Mouse (Mus musculus) stomach, embryonic 14.5 days (tissue): ENCODE results near the gene Stard3. TPM values are rescaled to one million over a fixed set of nuclear protein-coding genes. Genes with fewer than 3 reads are reported as not detected.
A peak's percentile ranks its signal among the peaks of the same experiment; 100 is the strongest.

ENCODE experiments used
- ATAC-seq: fragments of 200-750 bp; cut with Nextera tagmentation; 2 replicates; pipeline ENCODE4 v1.8.0; 2017; ENCODE audit warnings: low read depth, moderate TSS enrichment; ENCODE audit not compliant: insufficient number of reproducible peaks, insufficient read depth, low FRiP score
- H3K27ac ChIP-seq: fragments of 300-500 bp; sonication (generic); 2 replicates; pipeline ENCODE4 v1.5.1; 2014; ENCODE audit warnings: mild to moderate bottlenecking, low read length, moderate library complexity, mixed read lengths
- H3K27me3 ChIP-seq: fragments of 300-500 bp; sonication (generic); 2 replicates; pipeline ENCODE4 v1.6.1; 2014; ENCODE audit warnings: low read length, control low read depth, mixed read lengths; ENCODE audit not compliant: control insufficient read depth, insufficient read depth
- H3K36me3 ChIP-seq: fragments of 300-500 bp; sonication (generic); 2 replicates; pipeline ENCODE4 v1.6.1; 2014; ENCODE audit warnings: mild to moderate bottlenecking, control low read depth, low read length, moderate library complexity, mixed read lengths; ENCODE audit not compliant: control insufficient read depth, insufficient read depth
- H3K4me1 ChIP-seq: fragments of 300-500 bp; sonication (generic); 2 replicates; pipeline ENCODE4 v1.6.1; 2014; ENCODE audit warnings: low read length, control low read depth, mixed read lengths; ENCODE audit not compliant: control insufficient read depth, insufficient read depth
- H3K4me2 ChIP-seq: fragments of 300-500 bp; sonication (generic); replicated peaks from 2 replicates; pipeline ENCODE4 v1.6.1; 2014; ENCODE audit warnings: low read depth, low read length, control low read depth
- H3K4me3 ChIP-seq: fragments of 300-500 bp; sonication (generic); 2 replicates; pipeline ENCODE4 v1.5.1; 2014; ENCODE audit warnings: low read depth, low read length, control low read depth
- H3K9ac ChIP-seq: fragments of 300-500 bp; sonication (generic); replicated peaks from 2 replicates; pipeline ENCODE4 v1.6.1; 2014; ENCODE audit warnings: low read depth, mild to moderate bottlenecking, control low read depth, low read length, moderate library complexity, mixed read lengths
- H3K9me3 ChIP-seq: fragments of 300-500 bp; sonication (generic); 2 replicates; pipeline ENCODE4 v1.6.1; 2016; ENCODE audit warnings: low read depth, low read length, control low read depth; ENCODE audit not compliant: control insufficient read depth
- WGBS: fragments of 180-500 bp; shearing (Covaris S2); extraction: QIAGEN DNeasy Blood & Tissue Kit; methylation state at CpG from one replicate; pipeline ENCODE4 v1.1.7; 2014; 5-methylcytosine and 5-hydroxymethylcytosine counted together
- polyA plus RNA-seq: library from polyadenylated mRNA; unstranded; fragments of >200 nt; fragmentation: Nextera tagmentation; extraction: Ambion mirVana; gene quantifications from 2 replicates; pipeline ENCODE4 v1.2.1, GENCODE M21; 2014

Gene Stard3
- polyA plus RNA-seq, 1 experiment from 2014 or later = 43.7 TPM

GRCm38 (mm10) chr11:98412797-98413301 lies 54.7 kb downstream of the Stard3 start:
- Histone ChIP-seq H3K4me2 (peak overlapping the region; percentile 68), H3K36me3 (no peaks in the 10 kb centered on the region), H3K4me3 (peak overlapping the region; percentile 90), H3K9me3 (no peaks in the 10 kb centered on the region), H3K9ac (peak overlapping the region; percentile 95), H3K27me3 (no peaks in the 10 kb centered on the region), H3K27ac (peak overlapping the region; percentile 96), H3K4me1 (peaks cover 38% of the 10 kb centered on the region)
- WGBS = under 1% methylated on average over 40 of the region's 40 CpGs
- peak; percentile 43; the same call in 1 of the 2 replicates for ATAC-seq

GRCm38 (mm10) chr11:98413731-98414130 lies 55.6 kb downstream of the Stard3 start:
- H3K27me3 ChIP-seq = no peaks in the 10 kb centered on the region
- peak overlapping the region; percentile 95; the same call in 1 of the 2 replicates for H3K9ac ChIP-seq
- WGBS = 9% methylated on average over 7 of the region's 7 CpGs
- peak overlapping the region; percentile 68 for H3K4me2 ChIP-seq
- peak overlapping the region; percentile 90 for H3K4me3 ChIP-seq
- no peak for ATAC-seq
- H3K27ac ChIP-seq = no peak overlapping the region; the same call in 1 of the 2 replicates
- peaks cover 44% of the 10 kb centered on the region for H3K4me1 ChIP-seq
- H3K36me3 ChIP-seq = no peaks in the 10 kb centered on the region
- H3K9me3 ChIP-seq = no peaks in the 10 kb centered on the region

DNA sequence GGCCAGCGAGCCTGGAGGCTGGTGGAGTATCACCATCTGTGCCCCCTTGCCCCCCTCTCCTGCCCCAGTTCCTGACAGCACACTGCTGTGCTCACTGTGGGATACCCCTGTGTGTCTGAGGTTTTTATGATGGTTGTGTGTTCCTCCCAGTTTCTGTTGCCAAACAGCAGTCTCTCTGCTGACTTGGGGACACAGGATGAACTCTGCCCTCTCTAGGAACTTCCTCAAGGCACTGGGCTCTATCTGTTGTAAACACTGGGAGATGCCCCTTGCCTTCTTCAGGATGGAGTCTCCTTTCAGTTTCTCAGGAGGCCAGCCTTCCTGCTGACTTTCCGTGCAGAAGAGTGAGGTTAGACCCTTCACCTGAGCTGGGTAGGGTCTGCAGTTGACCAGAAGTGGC lies 56.0 kb downstream of the Stard3 start:
- peak overlapping the region; percentile 90 for H3K4me3 ChIP-seq
- no peaks in the 10 kb centered on the region for H3K27me3 ChIP-seq
- no peaks in the 10 kb centered on the region for H3K9me3 ChIP-seq
- H3K4me2 ChIP-seq = peak overlapping the region; percentile 68
- H3K27ac ChIP-seq = no peak overlapping the region
- no peak overlapping the region for H3K9ac ChIP-seq
- no peaks in the 10 kb centered on the region for H3K36me3 ChIP-seq
- no peak for ATAC-seq
- WGBS = 24% methylated on average over 2 of the region's 2 CpGs
- peaks cover 40% of the 10 kb centered on the region for H3K4me1 ChIP-seq

DNA sequence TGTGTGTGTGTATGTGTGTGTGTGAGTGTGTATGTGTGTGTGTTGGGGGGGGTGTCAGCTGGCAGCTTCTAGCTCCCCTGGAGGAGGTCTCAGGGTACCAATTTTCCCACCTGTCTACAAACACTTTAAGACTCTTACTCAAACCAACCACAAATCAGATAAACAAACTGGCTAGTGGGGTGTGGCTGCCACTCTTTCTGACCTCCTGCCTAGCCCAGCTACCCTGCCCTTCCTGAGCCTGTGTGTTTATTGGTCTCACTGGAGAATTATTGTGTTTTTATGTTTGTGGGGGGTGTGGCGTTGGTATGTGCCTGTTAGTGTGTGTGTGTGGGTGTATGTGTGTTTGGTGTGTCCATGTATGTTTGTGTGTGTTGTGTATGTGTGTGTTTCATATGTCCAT lies 58.9 kb downstream of the Stard3 start:
- peaks cover 16% of the 10 kb centered on the region for H3K36me3 ChIP-seq
- no peaks in the 10 kb centered on the region for H3K9me3 ChIP-seq
- H3K27ac ChIP-seq = no peak overlapping the region
- H3K4me1 ChIP-seq = peaks cover 30% of the 10 kb centered on the region
- H3K4me3 ChIP-seq = no peak overlapping the region
- no peak overlapping the region for H3K4me2 ChIP-seq
- no peaks in the 10 kb centered on the region for H3K27me3 ChIP-seq
- no peak for ATAC-seq
- no peak overlapping the region for H3K9ac ChIP-seq
- WGBS = 68% methylated on average over 1 of the region's 1 CpGs

- 56% methylated on average over 6 of the region's 6 CpGs for WGBS
- no peaks in the 10 kb centered on the region for H3K9me3 ChIP-seq
- peaks cover 24% of the 10 kb centered on the region for H3K36me3 ChIP-seq
- H3K27me3 ChIP-seq = no peaks in the 10 kb centered on the region
- no peak for ATAC-seq
- H3K4me2 ChIP-seq = no peak overlapping the region
- H3K4me3 ChIP-seq = no peak overlapping the region
- H3K9ac ChIP-seq = no peak overlapping the region
- H3K4me1 ChIP-seq = peaks cover 30% of the 10 kb centered on the region
- no peak overlapping the region for H3K27ac ChIP-seq
These were observed 60.1 kb downstream of the Stard3 start for GRCm38 (mm10) chr11:98418273-98418672.

DNA sequence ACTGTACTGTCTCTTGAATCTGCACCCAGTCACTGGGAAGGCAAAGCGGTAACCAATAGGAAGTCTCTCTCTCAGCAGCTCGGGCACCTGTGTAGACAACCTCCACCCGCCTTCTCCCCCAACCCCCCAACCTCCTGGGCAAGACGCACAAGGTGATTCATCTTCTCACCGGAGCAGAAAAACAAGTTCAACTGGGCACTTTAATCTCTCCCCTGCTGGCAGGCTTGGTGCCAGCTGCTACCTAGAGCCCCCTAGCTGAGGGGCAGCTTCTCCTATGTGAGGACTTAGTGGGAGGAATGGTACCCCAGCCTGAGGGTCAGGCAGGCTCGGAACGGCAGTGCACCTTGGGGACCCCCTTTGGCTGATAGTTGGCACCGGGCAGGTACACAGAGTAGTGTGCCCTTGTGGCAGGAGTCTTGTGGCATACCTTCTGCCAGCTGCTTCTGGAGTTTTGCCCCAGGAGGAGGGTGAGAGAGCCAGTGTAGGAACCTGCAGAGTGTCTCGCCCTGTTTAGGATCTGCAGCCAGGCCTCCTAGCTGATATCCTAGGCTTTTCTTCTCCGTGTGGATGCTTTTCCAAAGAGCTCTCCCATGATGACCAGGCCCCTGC lies 60.9 kb downstream of the Stard3 start:
- no peak for ATAC-seq
- 74% methylated on average over 10 of the region's 10 CpGs for WGBS
- peaks cover 26% of the 10 kb centered on the region for H3K36me3 ChIP-seq
- peaks cover 23% of the 10 kb centered on the region for H3K4me1 ChIP-seq
- no peak overlapping the region for H3K4me2 ChIP-seq
- no peaks in the 10 kb centered on the region for H3K27me3 ChIP-seq
- no peak overlapping the region for H3K27ac ChIP-seq
- no peak overlapping the region for H3K4me3 ChIP-seq
- no peaks in the 10 kb centered on the region for H3K9me3 ChIP-seq
- no peak overlapping the region for H3K9ac ChIP-seq

- no peak overlapping the region for H3K27ac ChIP-seq
These were observed 68.4 kb downstream of the Stard3 start for GRCm38 (mm10) chr11:98426592-98426991.

GRCm38 (mm10) chr11:98428436-98428835 lies 70.3 kb downstream of the Stard3 start:
- Histone ChIP-seq H3K9me3 (no peaks in the 10 kb centered on the region), H3K9ac (no peak overlapping the region), H3K4me1 (no peaks in the 10 kb centered on the region), H3K27ac (no peak overlapping the region; the same call in 1 of the 2 replicates), H3K36me3 (peaks cover 63% of the 10 kb centered on the region), H3K4me3 (no peak overlapping the region), H3K27me3 (no peaks in the 10 kb centered on the region), H3K4me2 (no peak overlapping the region)
- ATAC-seq = no peak
- 83% methylated on average over 5 of the region's 5 CpGs for WGBS

More at GRCm38 (mm10) chr11:98426592-98426991, 68.4 kb downstream of the Stard3 start:
- H3K9ac ChIP-seq = no peak overlapping the region
- no peaks in the 10 kb centered on the region for H3K9me3 ChIP-seq
- no peak overlapping the region for H3K4me2 ChIP-seq
- H3K36me3 ChIP-seq = peaks cover 61% of the 10 kb centered on the region
- no peak for ATAC-seq
- H3K4me3 ChIP-seq = no peak overlapping the region
- no peaks in the 10 kb centered on the region for H3K27me3 ChIP-seq
- 94% methylated on average over 7 of the region's 7 CpGs for WGBS
- H3K4me1 ChIP-seq = no peaks in the 10 kb centered on the region
